Mouse (Mus musculus): ENCODE results near the gene Ufc1. TPM values are rescaled to one million over a fixed set of nuclear protein-coding genes. Genes with fewer than 3 reads are reported as not detected.
A peak's percentile ranks its signal among the peaks of the same experiment; 100 is the strongest.
"Not testable (repeated sequence)": the region's sequence is repeated elsewhere in the genome, so short reads cannot be mapped to it uniquely, and the experiment has no call there.

Gene Ufc1
- polyA plus RNA-seq, 1 experiment from 2014 or later = 53.3 TPM

GRCm38 (mm10) chr1:171245353-171245752, 49.5 kb downstream of the Ufc1 start:
- H3K4me3 ChIP-seq (replicated peaks) = peak overlapping the region; percentile 83; the same call in 1 of the 2 replicates
- H3K4me2 ChIP-seq = peak overlapping the region; percentile 88; the same call in 1 of the 2 replicates
- peaks cover 37% of the 10 kb centered on the region for H3K4me1 ChIP-seq (replicated peaks)
- peaks cover 14% of the 10 kb centered on the region for H3K27me3 ChIP-seq
- peak overlapping the region; percentile 73; the same call in 1 of the 2 replicates for H3K27ac ChIP-seq
- ATAC-seq (ENCODE audit: low read depth) (no peak), DNase-seq (no peak)
- H3K36me3 ChIP-seq = peaks cover 50% of the 10 kb centered on the region
- no peaks in the 10 kb centered on the region for H3K9me3 ChIP-seq (replicated peaks)
- peak overlapping the region; percentile 90; the same call in 1 of the 2 replicates for H3K9ac ChIP-seq
- 80% methylated on average over 8 of the region's 8 CpGs for WGBS (ENCODE audit: insufficient replicate concordance)

- Histone ChIP-seq H3K36me3 (peaks cover 82% of the 10 kb centered on the region), H3K4me1 (replicated peaks) (peaks cover 34% of the 10 kb centered on the region)
- not testable (repeated sequence) for ATAC-seq (ENCODE audit: low read depth); H3K4me3 ChIP-seq (replicated peaks); DNase-seq; H3K9ac ChIP-seq; H3K4me2 ChIP-seq; H3K27ac ChIP-seq; H3K9me3 ChIP-seq (replicated peaks); H3K27me3 ChIP-seq
- WGBS (ENCODE audit: insufficient replicate concordance) = 84% methylated on average over 12 of the region's 12 CpGs
These were observed 52.9 kb downstream of the Ufc1 start for GRCm38 (mm10) chr1:171241952-171242351.

GRCm38 (mm10) chr1:171240911-171241310, 53.9 kb downstream of the Ufc1 start:
- no peak overlapping the region for H3K9ac ChIP-seq
- DNase-seq = no peak
- no peaks in the 10 kb centered on the region for H3K9me3 ChIP-seq (replicated peaks)
- no peak overlapping the region for H3K4me3 ChIP-seq (replicated peaks)
- H3K27ac ChIP-seq = no peak overlapping the region
- peaks cover 28% of the 10 kb centered on the region for H3K4me1 ChIP-seq (replicated peaks)
- 87% methylated on average over 10 of the region's 10 CpGs for WGBS (ENCODE audit: insufficient replicate concordance)
- no peaks in the 10 kb centered on the region for H3K27me3 ChIP-seq
- no peak overlapping the region for H3K4me2 ChIP-seq
- peaks cover 92% of the 10 kb centered on the region for H3K36me3 ChIP-seq
- no peak for ATAC-seq (ENCODE audit: low read depth)

GRCm38 (mm10) chr1:171239992-171240744, 54.7 kb downstream of the Ufc1 start:
- Histone ChIP-seq H3K27me3 (no peaks in the 10 kb centered on the region), H3K9me3 (replicated peaks) (no peaks in the 10 kb centered on the region), H3K36me3 (peaks cover 92% of the 10 kb centered on the region), H3K4me1 (replicated peaks) (peaks cover 26% of the 10 kb centered on the region), H3K4me2 (no peak overlapping the region), H3K9ac (no peak overlapping the region), H3K4me3 (replicated peaks) (no peak overlapping the region), H3K27ac (no peak overlapping the region)
- no peak for DNase-seq
- no peak for ATAC-seq (ENCODE audit: low read depth)
- WGBS (ENCODE audit: insufficient replicate concordance) = 77% methylated on average over 15 of the region's 15 CpGs

Other genes starting within 250 kb of the Ufc1 start
- 17.9 and 23.1 TPM in 2 replicates for gene Fcgr3, start 230.1 kb downstream of the Ufc1 start, polyA plus RNA-seq (2015; fragmentation: Nextera tagmentation; extraction: Ambion mirVana)
- gene Cfap126, start 181.1 kb downstream of the Ufc1 start, polyA plus RNA-seq (2015; fragmentation: Nextera tagmentation; extraction: Ambion mirVana) = 1.8 and 2.5 TPM in 2 replicates
- 140 and 164 TPM in 2 replicates for gene Sdhc, start 144.4 kb downstream of the Ufc1 start, polyA plus RNA-seq (2015; fragmentation: Nextera tagmentation; extraction: Ambion mirVana)
- gene Mpz, start 144.3 kb downstream of the Ufc1 start, polyA plus RNA-seq (2015; fragmentation: Nextera tagmentation; extraction: Ambion mirVana) = 0.14 TPM in 1 of 2 replicates, not detected in the other
- gene Pcp4l1, start 98.8 kb downstream of the Ufc1 start, polyA plus RNA-seq (2015; fragmentation: Nextera tagmentation; extraction: Ambion mirVana) = 1.5 and 1.8 TPM in 2 replicates
- gene Nr1i3, start 81.1 kb downstream of the Ufc1 start, polyA plus RNA-seq (2015; fragmentation: Nextera tagmentation; extraction: Ambion mirVana) = 0.39 and 0.52 TPM in 2 replicates
- 19.3 and 21.4 TPM in 2 replicates for gene Tomm40l, start 72.5 kb downstream of the Ufc1 start, polyA plus RNA-seq (2015; fragmentation: Nextera tagmentation; extraction: Ambion mirVana)
- gene Apoa2, start 70.0 kb downstream of the Ufc1 start, polyA plus RNA-seq (2015; fragmentation: Nextera tagmentation; extraction: Ambion mirVana) = 3,578 and 3,897 TPM in 2 replicates
- gene Fcer1g, start 60.7 kb downstream of the Ufc1 start, polyA plus RNA-seq (2015; fragmentation: Nextera tagmentation; extraction: Ambion mirVana) = 68.2 and 69.6 TPM in 2 replicates
- 0.43 and 0.46 TPM in 2 replicates for gene Adamts4, start 44.6 kb downstream of the Ufc1 start, polyA plus RNA-seq (2015; fragmentation: Nextera tagmentation; extraction: Ambion mirVana)
- 152 and 167 TPM in 2 replicates for gene Ndufs2, start 43.6 kb downstream of the Ufc1 start, polyA plus RNA-seq (2015; fragmentation: Nextera tagmentation; extraction: Ambion mirVana)
- gene B4galt3, start 24.7 kb downstream of the Ufc1 start, polyA plus RNA-seq (2015; fragmentation: Nextera tagmentation; extraction: Ambion mirVana) = 24.9 and 26.5 TPM in 2 replicates
- gene Ppox, start 13.8 kb downstream of the Ufc1 start, polyA plus RNA-seq (2015; fragmentation: Nextera tagmentation; extraction: Ambion mirVana) = 174 and 175 TPM in 2 replicates
- gene Usp21, start 7.0 kb downstream of the Ufc1 start, polyA plus RNA-seq (2015; fragmentation: Nextera tagmentation; extraction: Ambion mirVana) = 25.8 and 26.7 TPM in 2 replicates
- 20.3 and 22.7 TPM in 2 replicates for gene Dedd, start 34.1 kb upstream of the Ufc1 start, polyA plus RNA-seq (2015; fragmentation: Nextera tagmentation; extraction: Ambion mirVana)
- gene Nit1, start 50.6 kb upstream of the Ufc1 start, polyA plus RNA-seq (2015; fragmentation: Nextera tagmentation; extraction: Ambion mirVana) = 24.1 and 29.1 TPM in 2 replicates
- 60.9 and 66.8 TPM in 2 replicates for gene Pfdn2, start 50.6 kb upstream of the Ufc1 start, polyA plus RNA-seq (2015; fragmentation: Nextera tagmentation; extraction: Ambion mirVana)
- 0.13 and 0.18 TPM in 2 replicates for gene Klhdc9, start 65.8 kb upstream of the Ufc1 start, polyA plus RNA-seq (2015; fragmentation: Nextera tagmentation; extraction: Ambion mirVana)
- gene Nectin4, start 75.1 kb upstream of the Ufc1 start, polyA plus RNA-seq (2015; fragmentation: Nextera tagmentation; extraction: Ambion mirVana) = 0.08 and 0.14 TPM in 2 replicates
- gene Arhgap30, start 93.9 kb upstream of the Ufc1 start, polyA plus RNA-seq (2015; fragmentation: Nextera tagmentation; extraction: Ambion mirVana) = 3.3 and 3.8 TPM in 2 replicates
- gene Usf1, start 116.3 kb upstream of the Ufc1 start, polyA plus RNA-seq (2015; fragmentation: Nextera tagmentation; extraction: Ambion mirVana) = 20.9 and 25.3 TPM in 2 replicates
- 1.3 and 1.6 TPM in 2 replicates for gene Tstd1, start 123.8 kb upstream of the Ufc1 start, polyA plus RNA-seq (2015; fragmentation: Nextera tagmentation; extraction: Ambion mirVana)
- 20.6 and 24.3 TPM in 2 replicates for gene F11r, start 142.5 kb upstream of the Ufc1 start, polyA plus RNA-seq (2015; fragmentation: Nextera tagmentation; extraction: Ambion mirVana)
- gene Alyref2, start 208.5 kb upstream of the Ufc1 start, polyA plus RNA-seq (2015; fragmentation: Nextera tagmentation; extraction: Ambion mirVana) = 3.5 and 3.7 TPM in 2 replicates
- not detected in 2 replicates for gene Itln1, start 240.3 kb upstream of the Ufc1 start, polyA plus RNA-seq (2015; fragmentation: Nextera tagmentation; extraction: Ambion mirVana)

Data from liver, embryonic 13.5 days (tissue).